Mouse (Mus musculus): ENCODE data around the gene Scube2. TPM values are rescaled to one million over a fixed set of nuclear protein-coding genes. Genes with fewer than 3 reads are reported as not detected.

Scube2 gene
- total and polyA plus RNA-seq, 2 experiments from 2014 or later, result 1.6 to 1.8 TPM

- H3K4me1 ChIP-seq (ENCODE audit: insufficient read depth), result no peaks in the 10 kb centered on the region
- no peak for ATAC-seq
- H3K27ac ChIP-seq (ENCODE audit: low read depth, low read length), result no peak overlapping the region
- TF ChIP-seq CTCF (IDR thresholded peaks at IDR 0.05; ENCODE audit: low read depth), result no peak
- no peak for DNase-seq
- no peak overlapping the region for H3K9ac ChIP-seq
- WGBS, result 58% methylated on average over 5 of the region's 5 CpGs
- no peak overlapping the region for H3K4me2 ChIP-seq (ENCODE audit: low read depth)
- no peaks in the 10 kb centered on the region for H3K9me3 ChIP-seq (ENCODE audit: low read length)
- H3K36me3 ChIP-seq (ENCODE audit: insufficient read depth), result no peaks in the 10 kb centered on the region
- H3K4me3 ChIP-seq (ENCODE audit: low read depth, low read length), result no peak overlapping the region
- H3K27me3 ChIP-seq (ENCODE audit: insufficient read depth, low read length), result no peaks in the 10 kb centered on the region
Observed at GRCm38 (mm10) chr7:109873170-109873569, 7.7 kb upstream of the Scube2 start.

GRCm38 (mm10) chr7:109871232-109871631, 5.8 kb upstream of the Scube2 start:
- Histone ChIP-seq H3K4me3 (ENCODE audit: low read depth, low read length) (no peak overlapping the region), H3K36me3 (ENCODE audit: insufficient read depth) (no peaks in the 10 kb centered on the region), H3K4me2 (ENCODE audit: low read depth) (no peak overlapping the region), H3K27me3 (ENCODE audit: insufficient read depth, low read length) (peaks cover 7% of the 10 kb centered on the region), H3K27ac (ENCODE audit: low read depth, low read length) (no peak overlapping the region), H3K4me1 (ENCODE audit: insufficient read depth) (no peaks in the 10 kb centered on the region), H3K9me3 (ENCODE audit: low read length) (no peaks in the 10 kb centered on the region), H3K9ac (no peak overlapping the region)
- no peak for TF ChIP-seq CTCF (IDR thresholded peaks at IDR 0.05; ENCODE audit: low read depth)
- ATAC-seq (no peak), DNase-seq (no peak)
- 81% methylated on average over 5 of the region's 5 CpGs for WGBS

- Histone ChIP-seq H3K27me3 (ENCODE audit: insufficient read depth, low read length) (peaks cover 20% of the 10 kb centered on the region), H3K9ac (no peak overlapping the region), H3K27ac (ENCODE audit: low read depth, low read length) (no peak overlapping the region), H3K4me1 (ENCODE audit: insufficient read depth) (no peaks in the 10 kb centered on the region; the same call in 1 of the 2 replicates), H3K4me2 (ENCODE audit: low read depth) (no peak overlapping the region), H3K4me3 (ENCODE audit: low read depth, low read length) (no peak overlapping the region), H3K36me3 (ENCODE audit: insufficient read depth) (no peaks in the 10 kb centered on the region), H3K9me3 (ENCODE audit: low read length) (no peaks in the 10 kb centered on the region)
- ATAC-seq (no peak; the same call in 1 of the 2 replicates), DNase-seq (no peak)
- 23% methylated on average over 3 of the region's 3 CpGs for WGBS
- peak; percentile 59 for TF ChIP-seq CTCF (IDR thresholded peaks at IDR 0.05; ENCODE audit: low read depth)
Observed at GRCm38 (mm10) chr7:109868498-109868897, 3.0 kb upstream of the Scube2 start.

- DNase-seq, result no peak
- H3K27ac ChIP-seq (ENCODE audit: low read depth, low read length), result no peak overlapping the region
- no peaks in the 10 kb centered on the region for H3K36me3 ChIP-seq (ENCODE audit: insufficient read depth)
- H3K27me3 ChIP-seq (ENCODE audit: insufficient read depth, low read length), result peaks cover 20% of the 10 kb centered on the region
- no peak overlapping the region for H3K9ac ChIP-seq
- no peak for TF ChIP-seq CTCF (IDR thresholded peaks at IDR 0.05; ENCODE audit: low read depth)
- no peak overlapping the region for H3K4me3 ChIP-seq (ENCODE audit: low read depth, low read length)
- ATAC-seq, result no peak
- H3K4me2 ChIP-seq (ENCODE audit: low read depth), result no peak overlapping the region
- no peaks in the 10 kb centered on the region for H3K9me3 ChIP-seq (ENCODE audit: low read length)
- 28% methylated on average over 3 of the region's 3 CpGs for WGBS
- H3K4me1 ChIP-seq (ENCODE audit: insufficient read depth), result no peaks in the 10 kb centered on the region; the same call in 1 of the 2 replicates
Observed at GRCm38 (mm10) chr7:109866643-109867042, 1.2 kb upstream of the Scube2 start.

GRCm38 (mm10) chr7:109863561-109863960, 1.9 kb downstream of the Scube2 start:
- ATAC-seq (no peak), DNase-seq (no peak)
- Histone ChIP-seq H3K27ac (ENCODE audit: low read depth, low read length) (no peak overlapping the region), H3K9me3 (ENCODE audit: low read length) (no peaks in the 10 kb centered on the region), H3K27me3 (ENCODE audit: insufficient read depth, low read length) (peaks cover 20% of the 10 kb centered on the region), H3K4me3 (ENCODE audit: low read depth, low read length) (no peak overlapping the region), H3K36me3 (ENCODE audit: insufficient read depth) (no peaks in the 10 kb centered on the region), H3K4me1 (ENCODE audit: insufficient read depth) (no peaks in the 10 kb centered on the region; the same call in 1 of the 2 replicates), H3K9ac (no peak overlapping the region), H3K4me2 (ENCODE audit: low read depth) (no peak overlapping the region)
- 21% methylated on average over 4 of the region's 4 CpGs for WGBS
- TF ChIP-seq CTCF (IDR thresholded peaks at IDR 0.05; ENCODE audit: low read depth), result no peak

GRCm38 (mm10) chr7:109860162-109860561, 5.3 kb downstream of the Scube2 start:
- no peak for TF ChIP-seq CTCF (IDR thresholded peaks at IDR 0.05; ENCODE audit: low read depth)
- Histone ChIP-seq H3K9me3 (ENCODE audit: low read length) (no peaks in the 10 kb centered on the region), H3K9ac (no peak overlapping the region), H3K27me3 (ENCODE audit: insufficient read depth, low read length) (peaks cover 12% of the 10 kb centered on the region; the same call in 1 of the 2 replicates), H3K4me2 (ENCODE audit: low read depth) (no peak overlapping the region), H3K36me3 (ENCODE audit: insufficient read depth) (no peaks in the 10 kb centered on the region), H3K4me3 (ENCODE audit: low read depth, low read length) (no peak overlapping the region), H3K4me1 (ENCODE audit: insufficient read depth) (no peaks in the 10 kb centered on the region; the same call in 1 of the 2 replicates), H3K27ac (ENCODE audit: low read depth, low read length) (no peak overlapping the region)
- DNase-seq, result no peak
- WGBS, result 83% methylated on average over 7 of the region's 7 CpGs
- ATAC-seq, result no peak

- Histone ChIP-seq H3K4me1 (ENCODE audit: insufficient read depth) (no peaks in the 10 kb centered on the region), H3K36me3 (ENCODE audit: insufficient read depth) (no peaks in the 10 kb centered on the region), H3K27ac (ENCODE audit: low read depth, low read length) (no peak overlapping the region), H3K4me3 (ENCODE audit: low read depth, low read length) (no peak overlapping the region), H3K4me2 (ENCODE audit: low read depth) (no peak overlapping the region), H3K9me3 (ENCODE audit: low read length) (no peaks in the 10 kb centered on the region), H3K9ac (no peak overlapping the region), H3K27me3 (ENCODE audit: insufficient read depth, low read length) (peaks cover 6% of the 10 kb centered on the region; the same call in 1 of the 2 replicates)
- WGBS, result 61% methylated on average over 6 of the region's 6 CpGs
- no peak for DNase-seq
- no peak for ATAC-seq
- TF ChIP-seq CTCF (IDR thresholded peaks at IDR 0.05; ENCODE audit: low read depth), result no peak
Observed at GRCm38 (mm10) chr7:109859354-109859753, 6.1 kb downstream of the Scube2 start.
